Mouse (Mus musculus) spleen, adult 2 months (tissue): ENCODE results near the gene H6pd. TPM values are rescaled to one million over a fixed set of nuclear protein-coding genes. Genes with fewer than 3 reads are reported as not detected.

Experiments
- DNase-seq, 2 experiments: peaks; one replicate each; pipeline versions ENCODE4 v3.0.0 to v3.0.0-alpha.2; 2012 to 2021; ENCODE audit warnings: low spot score in 2 of 2, low read depth in 1 of 2
- H3K27ac ChIP-seq: fragments of 200-500 bp; 2 replicates; pipeline ENCODE4 v1.5.1; 2012; ENCODE audit warnings: low read length, inconsistent platforms; ENCODE audit not compliant: insufficient read depth
- H3K27me3 ChIP-seq: fragments of 200-500 bp; 2 replicates; pipeline ENCODE4 v1.6.1; 2012; ENCODE audit warnings: mild to moderate bottlenecking, moderate library complexity, low read length, inconsistent platforms; ENCODE audit not compliant: control insufficient read depth, insufficient read depth
- H3K36me3 ChIP-seq: fragments of 200-500 bp; 2 replicates; pipeline ENCODE4 v1.6.1; 2012; ENCODE audit warnings: mild to moderate bottlenecking, low read length, inconsistent platforms; ENCODE audit not compliant: control insufficient read depth, insufficient read depth
- H3K4me1 ChIP-seq: fragments of 200-500 bp; 2 replicates; pipeline ENCODE4 v1.6.1; 2011; ENCODE audit warnings: inconsistent platforms; ENCODE audit not compliant: control insufficient read depth, insufficient read depth, insufficient read length
- H3K4me3 ChIP-seq: fragments of 200-500 bp; 2 replicates; pipeline ENCODE4 v1.5.1; 2011; ENCODE audit warnings: mild to moderate bottlenecking, inconsistent platforms; ENCODE audit not compliant: insufficient read depth, insufficient read length; ENCODE audit errors: extremely low read depth
- CTCF ChIP-seq: fragments of 200-500 bp; IDR thresholded peaks from 2 replicates; pipeline ENCODE4 v1.5.1; 2011; ENCODE audit warnings: mild to moderate bottlenecking, inconsistent platforms; ENCODE audit not compliant: insufficient read depth, insufficient read length, insufficient replicate concordance; ENCODE audit errors: extremely low read depth
- POLR2A ChIP-seq: fragments of 200-500 bp; IDR thresholded peaks from 2 replicates; pipeline ENCODE4 v1.6.1; 2011; ENCODE audit warnings: low read depth, low read length, inconsistent platforms
- WGBS: fragments of 180-500 bp; shearing (Covaris S2); methylation state at CpG from one replicate; pipeline ENCODE4 v1.1.7; 2018; 5-methylcytosine and 5-hydroxymethylcytosine counted together
- polyA plus RNA-seq: library from polyadenylated mRNA; depleted of rRNA; stranded (reverse); fragments of >200 nt; gene quantifications from 2 replicates; pipeline ENCODE4 v1.2.3, GENCODE M21; 2012

H6pd gene
- polyA plus RNA-seq, 1 experiment, result 36.1 TPM

GRCm38 (mm10) chr4:149999931-150000555 lies 8.8 kb downstream of the H6pd start:
- H3K27me3 ChIP-seq, result no peaks in the 10 kb centered on the region
- no peak for DNase-seq
- peaks cover 7% of the 10 kb centered on the region; the same call in 1 of the 2 replicates for H3K4me1 ChIP-seq
- no peak overlapping the region for H3K27ac ChIP-seq
- H3K4me3 ChIP-seq, result no peak overlapping the region
- H3K36me3 ChIP-seq, result peaks cover 6% of the 10 kb centered on the region; the same call in 1 of the 2 replicates
- 88% methylated on average over 15 of the region's 15 CpGs for WGBS
- TF ChIP-seq CTCF, result no peak
- no peak for TF ChIP-seq POLR2A

- TF ChIP-seq POLR2A, result no peak
- TF ChIP-seq CTCF, result no peak
- H3K36me3 ChIP-seq, result peaks cover 6% of the 10 kb centered on the region; the same call in 1 of the 2 replicates
- no peak overlapping the region for H3K27ac ChIP-seq
- H3K4me1 ChIP-seq, result peaks cover 7% of the 10 kb centered on the region; the same call in 1 of the 2 replicates
- 78% methylated on average over 9 of the region's 9 CpGs for WGBS
- H3K4me3 ChIP-seq, result no peak overlapping the region
- H3K27me3 ChIP-seq, result no peaks in the 10 kb centered on the region
- no peak for DNase-seq
Measured at GRCm38 (mm10) chr4:149999510-149999900, 9.3 kb downstream of the H6pd start.

GRCm38 (mm10) chr4:149998786-149999509 lies 9.9 kb downstream of the H6pd start:
- H3K4me3 ChIP-seq, result no peak overlapping the region
- no peak for DNase-seq
- no peak overlapping the region for H3K27ac ChIP-seq
- WGBS, result 89% methylated on average over 14 of the region's 14 CpGs
- no peaks in the 10 kb centered on the region for H3K27me3 ChIP-seq
- H3K36me3 ChIP-seq, result peaks cover 9% of the 10 kb centered on the region; the same call in 1 of the 2 replicates
- no peak for TF ChIP-seq POLR2A
- no peak for TF ChIP-seq CTCF
- peaks cover 7% of the 10 kb centered on the region; the same call in 1 of the 2 replicates for H3K4me1 ChIP-seq

- TF ChIP-seq POLR2A, result no peak
- no peak for TF ChIP-seq CTCF
- peaks cover 9% of the 10 kb centered on the region; the same call in 1 of the 2 replicates for H3K36me3 ChIP-seq
- no peaks in the 10 kb centered on the region for H3K27me3 ChIP-seq
- WGBS, result 51% methylated on average over 10 of the region's 10 CpGs
- H3K4me1 ChIP-seq, result peaks cover 7% of the 10 kb centered on the region; the same call in 1 of the 2 replicates
- DNase-seq, result no peak
- H3K27ac ChIP-seq, result no peak overlapping the region
- H3K4me3 ChIP-seq, result no peak overlapping the region
Measured at GRCm38 (mm10) chr4:149997999-149998398, 10.8 kb downstream of the H6pd start.

- Histone ChIP-seq H3K27ac (no peak overlapping the region), H3K36me3 (peaks cover 9% of the 10 kb centered on the region; the same call in 1 of the 2 replicates), H3K27me3 (no peaks in the 10 kb centered on the region), H3K4me3 (no peak overlapping the region), H3K4me1 (peaks cover 5% of the 10 kb centered on the region; the same call in 1 of the 2 replicates)
- TF ChIP-seq CTCF (no peak), POLR2A (no peak)
- 91% methylated on average over 7 of the region's 7 CpGs for WGBS
- DNase-seq, result no peak
Measured at GRCm38 (mm10) chr4:149996440-149996839, 12.4 kb downstream of the H6pd start.

- no peaks in the 10 kb centered on the region for H3K27me3 ChIP-seq
- 86% methylated on average over 7 of the region's 7 CpGs for WGBS
- no peak overlapping the region for H3K27ac ChIP-seq
- TF ChIP-seq CTCF (no peak), POLR2A (no peak)
- no peak for DNase-seq
- peaks cover 5% of the 10 kb centered on the region for H3K4me1 ChIP-seq
- H3K4me3 ChIP-seq, result no peak overlapping the region
- peaks cover 9% of the 10 kb centered on the region; the same call in 1 of the 2 replicates for H3K36me3 ChIP-seq
Measured at GRCm38 (mm10) chr4:149995911-149996310, 12.9 kb downstream of the H6pd start.

GRCm38 (mm10) chr4:149994218-149994617 lies 14.6 kb downstream of the H6pd start:
- H3K36me3 ChIP-seq, result peaks cover 9% of the 10 kb centered on the region; the same call in 1 of the 2 replicates
- H3K27me3 ChIP-seq, result no peaks in the 10 kb centered on the region
- DNase-seq, result no peak
- H3K27ac ChIP-seq, result no peak overlapping the region
- WGBS, result 94% methylated on average over 10 of the region's 10 CpGs
- no peak overlapping the region for H3K4me3 ChIP-seq
- peaks cover 12% of the 10 kb centered on the region for H3K4me1 ChIP-seq
- no peak for TF ChIP-seq POLR2A
- TF ChIP-seq CTCF, result no peak
